Mouse (Mus musculus) lung, postnatal 0 days (tissue): ENCODE data around the gene Hspe1. TPM values are rescaled to one million over a fixed set of nuclear protein-coding genes. Genes with fewer than 3 reads are reported as not detected.

Source experiments
- ATAC-seq: fragments of 200-750 bp; cut with Nextera tagmentation; 2 replicates; pipeline ENCODE4 v1.8.0; 2017; ENCODE audit warnings: moderate library complexity
- DNase-seq: peaks from one replicate; pipeline ENCODE4 v3.0.0-alpha.2; 2016; ENCODE audit warnings: low spot score
- H3K27ac ChIP-seq: fragments of 300-500 bp; sonication (generic); 2 replicates; pipeline ENCODE4 v1.5.1; 2014; ENCODE audit warnings: antibody characterized with exemption, mild to moderate bottlenecking, low read length, mixed read lengths
- H3K27me3 ChIP-seq: fragments of 300-500 bp; sonication (generic); replicated peaks from 2 replicates; pipeline ENCODE4 v1.6.1; 2014; ENCODE audit warnings: low read length, mixed read lengths; ENCODE audit not compliant: insufficient read depth
- H3K36me3 ChIP-seq: fragments of 300-500 bp; sonication (generic); 2 replicates; pipeline ENCODE4 v1.6.1; 2014; ENCODE audit warnings: low read length, mixed read lengths; ENCODE audit not compliant: insufficient read depth
- H3K4me1 ChIP-seq: fragments of 300-500 bp; sonication (generic); 2 replicates; pipeline ENCODE4 v1.6.1; 2014; ENCODE audit warnings: antibody characterized with exemption, low read depth, low read length, mixed read lengths; ENCODE audit not compliant: insufficient read depth
- H3K4me2 ChIP-seq: fragments of 300-500 bp; sonication (generic); replicated peaks from 2 replicates; pipeline ENCODE4 v1.6.1; 2014; ENCODE audit warnings: low read depth, mild to moderate bottlenecking, low read length, moderate library complexity, mixed read lengths
- H3K4me3 ChIP-seq: fragments of 300-500 bp; sonication (generic); 2 replicates; pipeline ENCODE4 v1.5.1; 2014; ENCODE audit warnings: low read depth, low read length
- H3K9ac ChIP-seq: fragments of 300-500 bp; sonication (generic); replicated peaks from 2 replicates; pipeline ENCODE4 v1.6.1; 2014; ENCODE audit warnings: low read depth, mild to moderate bottlenecking
- H3K9me3 ChIP-seq: fragments of 300-500 bp; sonication (generic); 2 replicates; pipeline ENCODE4 v1.6.1; 2016; ENCODE audit warnings: low read length, mixed read lengths
- CTCF ChIP-seq: IDR thresholded peaks from 2 replicates; pipeline ENCODE4 v1.5.1; 2016; ENCODE audit warnings: antibody characterized with exemption, mild to moderate bottlenecking
- EP300 ChIP-seq: IDR thresholded peaks from 2 replicates; pipeline ENCODE4 v1.6.1; 2016; ENCODE audit warnings: antibody characterized with exemption, mild to moderate bottlenecking, control low read depth
- WGBS: fragments of 180-500 bp; shearing (Covaris S2); extraction: QIAGEN DNeasy Blood & Tissue Kit; methylation state at CpG from one replicate; pipeline ENCODE4 v1.1.7; 2014; 5-methylcytosine and 5-hydroxymethylcytosine counted together
- polyA plus RNA-seq: library from polyadenylated mRNA; unstranded; fragments of >200 nt; fragmentation: Nextera tagmentation; extraction: Ambion mirVana; gene quantifications from 2 replicates; pipeline ENCODE4 v1.2.1, GENCODE M21; 2015

Gene Hspe1
- polyA plus RNA-seq, 1 experiment from 2014 or later, result 115 TPM

DNA sequence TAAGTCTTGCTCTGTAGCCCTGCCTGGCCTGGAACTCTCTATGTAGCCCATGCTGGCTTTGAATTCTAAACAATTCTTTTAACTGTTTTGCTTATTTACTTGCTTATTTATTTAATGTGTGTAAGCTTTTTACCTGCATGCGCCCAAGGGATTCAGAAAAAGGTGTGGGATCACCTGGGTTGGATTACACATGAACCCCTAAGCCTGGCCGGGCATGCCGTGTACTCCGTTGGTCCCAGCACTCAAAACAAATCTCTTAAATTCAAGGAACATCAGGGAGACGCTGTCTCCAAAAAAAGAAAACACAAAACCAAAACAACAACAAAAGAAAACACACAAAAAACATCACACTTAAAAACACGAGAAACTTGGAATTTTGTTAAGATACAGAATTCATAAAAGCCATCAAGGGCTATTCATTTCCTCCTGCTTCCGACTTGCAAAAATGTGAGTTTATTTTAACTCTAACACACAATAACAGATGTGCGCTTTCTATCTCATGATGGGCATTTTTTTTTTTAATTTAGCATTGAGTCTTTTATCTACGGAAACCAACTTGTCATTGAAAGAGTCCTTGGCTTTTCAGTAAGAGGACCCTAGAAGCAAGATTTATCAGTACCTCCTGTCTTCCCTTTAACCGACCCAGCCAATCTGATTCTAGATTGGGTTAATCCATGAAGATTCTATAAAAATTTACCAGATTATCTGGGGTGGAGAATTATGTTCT is 42.4 kb downstream of the Hspe1 start:
- Histone ChIP-seq H3K9ac (peak overlapping the region; percentile 98), H3K4me1 (peaks cover 11% of the 10 kb centered on the region; the same call in 1 of the 2 replicates), H3K27ac (peak overlapping the region; percentile 99), H3K36me3 (no peaks in the 10 kb centered on the region), H3K4me3 (peak overlapping the region; percentile 97), H3K27me3 (no peaks in the 10 kb centered on the region), H3K9me3 (no peaks in the 10 kb centered on the region), H3K4me2 (peak overlapping the region; percentile 55)
- TF ChIP-seq CTCF (no peak), EP300 (no peak)
- 52% methylated on average over 10 of the region's 10 CpGs for WGBS
- ATAC-seq (no peak), DNase-seq (no peak)

DNA sequence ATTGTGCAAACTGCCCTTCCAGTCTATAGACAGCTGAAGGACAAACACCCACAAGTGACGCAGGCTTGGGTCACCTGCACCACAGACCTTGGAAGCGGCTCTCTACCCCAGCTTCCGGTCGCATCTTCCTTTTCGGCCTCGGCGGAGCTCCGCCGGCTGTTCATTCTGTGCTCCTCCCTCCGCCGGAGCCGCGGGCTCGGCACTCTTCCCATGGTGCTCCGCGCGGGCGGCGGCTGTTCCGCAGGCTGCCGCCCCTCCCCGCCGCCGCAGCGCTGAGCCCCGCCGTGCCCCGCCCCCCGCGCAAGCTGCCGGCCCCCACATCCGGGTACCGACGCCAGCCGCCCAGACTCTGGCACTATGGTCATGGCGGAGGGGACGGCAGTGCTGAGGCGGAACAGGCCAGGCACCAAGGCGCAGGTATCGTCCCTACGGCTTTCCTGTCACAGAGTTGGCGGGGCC is 43.0 kb downstream of the Hspe1 start, which contains the start of gene Mob4:
TSS of gene Mob4 (plus strand) at position 289 of the 459 bp plus-strand sequence.
- 1% methylated on average over 37 of the region's 42 CpGs for WGBS
- H3K36me3 ChIP-seq, result 0 out of 2 replicates have a peak, but pooled peaks cover 4% of the 10 kb centered on the region
- TF ChIP-seq CTCF (no peak), EP300 (no peak)
- H3K4me3 ChIP-seq, result peak within 1 kb of the TSS; percentile 97
- peak within 1 kb of the TSS; percentile 55 for H3K4me2 ChIP-seq
- peaks cover 11% of the 10 kb centered on the region; the same call in 1 of the 2 replicates for H3K4me1 ChIP-seq
- H3K27me3 ChIP-seq, result no peaks in the 10 kb centered on the region
- peak; percentile 96 for ATAC-seq
- H3K9ac ChIP-seq, result peak within 1 kb of the TSS; percentile 98
- peak; percentile 96 for DNase-seq
- peak within 1 kb of the TSS; percentile 99 for H3K27ac ChIP-seq
- H3K9me3 ChIP-seq, result no peaks in the 10 kb centered on the region

- TF ChIP-seq CTCF (no peak), EP300 (no peak)
- Histone ChIP-seq H3K4me1 (peaks cover 11% of the 10 kb centered on the region; the same call in 1 of the 2 replicates), H3K9me3 (no peaks in the 10 kb centered on the region), H3K36me3 (0 out of 2 replicates have a peak, but pooled peaks cover 4% of the 10 kb centered on the region), H3K27ac (peak overlapping the region; percentile 99), H3K4me3 (peak overlapping the region; percentile 97), H3K9ac (peak overlapping the region; percentile 98), H3K27me3 (no peaks in the 10 kb centered on the region), H3K4me2 (peak overlapping the region; percentile 55)
- ATAC-seq (peak; percentile 85), DNase-seq (peak; percentile 82)
- 1% methylated on average over 25 of the region's 47 CpGs for WGBS
Observed at GRCm38 (mm10) chr1:55131424-55132014, 43.6 kb downstream of the Hspe1 start.

DNA sequence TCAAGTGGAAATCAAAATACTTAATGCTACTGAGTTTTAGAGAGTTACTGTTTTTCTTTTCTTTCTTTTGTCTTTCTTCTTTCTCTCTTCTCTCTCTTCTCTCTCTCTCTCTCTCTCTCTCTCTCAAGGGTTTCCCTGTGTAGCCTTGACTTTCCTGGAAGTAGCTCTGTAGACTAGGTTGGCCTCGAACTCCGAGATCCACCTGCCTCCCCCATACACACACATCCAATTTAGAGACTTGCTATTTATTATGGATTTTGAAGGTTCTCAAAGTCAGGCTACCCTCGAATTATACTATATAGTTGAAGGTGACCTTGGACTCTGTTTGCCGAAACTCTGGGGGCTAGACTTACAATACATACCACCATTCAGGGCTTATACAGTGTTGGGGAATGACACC is 44.4 kb downstream of the Hspe1 start:
- H3K27me3 ChIP-seq, result no peaks in the 10 kb centered on the region
- DNase-seq (no peak), ATAC-seq (no peak)
- H3K36me3 ChIP-seq, result 0 out of 2 replicates have a peak, but pooled peaks cover 4% of the 10 kb centered on the region
- TF ChIP-seq EP300 (no peak), CTCF (no peak)
- H3K27ac ChIP-seq, result 0 out of 2 replicates have a peak overlapping the region, but pooled peaks have one; percentile 99
- no peak overlapping the region; the same call in 1 of the 2 replicates for H3K9ac ChIP-seq
- H3K9me3 ChIP-seq, result no peaks in the 10 kb centered on the region
- peak overlapping the region; percentile 97 for H3K4me3 ChIP-seq
- WGBS, result 49% methylated on average over 4 of the region's 4 CpGs
- peaks cover 11% of the 10 kb centered on the region; the same call in 1 of the 2 replicates for H3K4me1 ChIP-seq
- H3K4me2 ChIP-seq, result peak overlapping the region; percentile 55

GRCm38 (mm10) chr1:55133173-55133572 is 45.2 kb downstream of the Hspe1 start:
- 46% methylated on average over 2 of the region's 2 CpGs for WGBS
- H3K27ac ChIP-seq, result no peak overlapping the region
- no peaks in the 10 kb centered on the region for H3K9me3 ChIP-seq
- no peak overlapping the region for H3K4me3 ChIP-seq
- no peak for DNase-seq
- H3K4me1 ChIP-seq, result peaks cover 11% of the 10 kb centered on the region; the same call in 1 of the 2 replicates
- H3K9ac ChIP-seq, result no peak overlapping the region
- TF ChIP-seq CTCF (no peak), EP300 (no peak)
- no peak overlapping the region for H3K4me2 ChIP-seq
- ATAC-seq, result no peak
- H3K36me3 ChIP-seq, result 0 out of 2 replicates have a peak, but pooled peaks cover 4% of the 10 kb centered on the region
- no peaks in the 10 kb centered on the region for H3K27me3 ChIP-seq

DNA sequence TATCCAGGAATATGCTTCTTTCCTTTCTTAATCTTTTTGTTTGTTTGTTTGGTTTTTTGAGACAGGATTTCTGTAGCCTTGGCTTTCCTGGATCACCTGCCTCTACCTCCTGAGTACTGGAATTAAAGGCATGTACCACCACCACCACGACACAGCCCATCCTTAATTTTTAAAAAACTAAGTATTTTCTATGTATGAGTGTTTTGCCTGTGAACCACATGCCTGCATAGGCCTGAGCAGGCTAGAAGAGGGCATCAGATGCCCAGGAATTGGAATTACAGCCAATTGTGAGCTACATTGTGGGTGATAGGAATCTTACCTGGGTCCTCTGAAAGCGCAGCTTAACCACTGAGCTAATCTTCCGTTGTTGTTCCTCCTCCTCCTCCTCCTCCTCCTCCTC is 46.4 kb downstream of the Hspe1 start:
- H3K4me2 ChIP-seq, result no peak overlapping the region
- no peak for ATAC-seq
- peaks cover 11% of the 10 kb centered on the region; the same call in 1 of the 2 replicates for H3K4me1 ChIP-seq
- no peak overlapping the region for H3K9ac ChIP-seq
- H3K36me3 ChIP-seq, result 0 out of 2 replicates have a peak, but pooled peaks cover 4% of the 10 kb centered on the region
- H3K27me3 ChIP-seq, result no peaks in the 10 kb centered on the region
- no peak overlapping the region for H3K4me3 ChIP-seq
- H3K9me3 ChIP-seq, result no peaks in the 10 kb centered on the region
- no peak for DNase-seq
- 97% methylated on average over 3 of the region's 3 CpGs for WGBS
- TF ChIP-seq EP300, result no peak
- TF ChIP-seq CTCF, result no peak
- H3K27ac ChIP-seq, result no peak overlapping the region
